Mouse (Mus musculus) stomach, embryonic 14.5 days (tissue): ENCODE results near the gene Gm5142. TPM values are rescaled to one million over a fixed set of nuclear protein-coding genes. Genes with fewer than 3 reads are reported as not detected.

Source experiments
- polyA plus RNA-seq: library from polyadenylated mRNA; unstranded; fragments of >200 nt; fragmentation: Nextera tagmentation; extraction: Ambion mirVana; gene quantifications from 2 replicates; pipeline ENCODE4 v1.2.1, GENCODE M21; 2014

Gene Gm5142
- polyA plus RNA-seq, 1 experiment from 2014 or later: not detected

Other genes starting within 250 kb of the Gm5142 start
- not detected in 2 replicates for gene 1700129C05Rik, start 35.9 kb downstream of the Gm5142 start, polyA plus RNA-seq
- 70.6 and 73.9 TPM in 2 replicates for gene Rcbtb1, start 22.5 kb upstream of the Gm5142 start, polyA plus RNA-seq
- gene Gm6904, start 81.5 kb upstream of the Gm5142 start, polyA plus RNA-seq: not detected in 2 replicates
- 0.26 TPM in 1 of 2 replicates, not detected in the other for gene Phf11a, start 118.8 kb upstream of the Gm5142 start, polyA plus RNA-seq
- 0.53 and 1.6 TPM in 2 replicates for gene Phf11b, start 162.6 kb upstream of the Gm5142 start, polyA plus RNA-seq
- 2.3 and 2.8 TPM in 2 replicates for gene Phf11d, start 186.7 kb upstream of the Gm5142 start, polyA plus RNA-seq
- gene Phf11c, start 216.6 kb upstream of the Gm5142 start, polyA plus RNA-seq: 0.87 and 0.88 TPM in 2 replicates